Mouse (Mus musculus): ENCODE measurements around the gene Wdhd1. TPM values are rescaled to one million over a fixed set of nuclear protein-coding genes. Genes with fewer than 3 reads are reported as not detected.

Wdhd1 gene
- polyA plus RNA-seq, 1 experiment from 2014 or later, result 13.5 TPM

GRCm38 (mm10) chr14:47205270-47205972 lies 71.2 kb downstream of the Wdhd1 start:
- Histone ChIP-seq H3K4me2 (ENCODE audit: low read length) (no peak overlapping the region), H3K36me3 (ENCODE audit: control insufficient read depth, insufficient read depth, low read length) (no peaks in the 10 kb centered on the region), H3K27me3 (ENCODE audit: control insufficient read depth, insufficient read depth, low read length) (no peaks in the 10 kb centered on the region), H3K9ac (ENCODE audit: low read length) (no peak overlapping the region), H3K4me3 (ENCODE audit: control insufficient read depth in 1 of 2, insufficient read depth in 1 of 2, low read depth in 1 of 2, low read length in 2 of 2) (no peak overlapping the region), H3K9me3 (ENCODE audit: control insufficient read depth, low read length) (no peaks in the 10 kb centered on the region), H3K27ac (replicated peaks in 1 of 2; ENCODE audit: control insufficient read depth in 1 of 2, insufficient read depth in 1 of 2, low read depth in 2 of 2, low read length in 2 of 2) (no peak overlapping the region), H3K4me1 (ENCODE audit: control insufficient read depth in 2 of 2, insufficient read depth in 2 of 2, low read length in 2 of 2) (no peaks in the 10 kb centered on the region)
- WGBS, result 87% methylated on average over 5 of the region's 5 CpGs
- ATAC-seq (ENCODE audit: insufficient number of reproducible peaks, insufficient read depth, low FRiP score, low read depth), result no peak

GRCm38 (mm10) chr14:47197340-47197739 lies 79.3 kb downstream of the Wdhd1 start:
- Histone ChIP-seq H3K4me2 (ENCODE audit: low read length) (no peak overlapping the region), H3K4me3 (ENCODE audit: control insufficient read depth in 1 of 2, insufficient read depth in 1 of 2, low read depth in 1 of 2, low read length in 2 of 2) (no peak overlapping the region), H3K36me3 (ENCODE audit: control insufficient read depth, insufficient read depth, low read length) (no peaks in the 10 kb centered on the region), H3K27me3 (ENCODE audit: control insufficient read depth, insufficient read depth, low read length) (no peaks in the 10 kb centered on the region), H3K4me1 (ENCODE audit: control insufficient read depth in 2 of 2, insufficient read depth in 2 of 2, low read length in 2 of 2) (no peaks in the 10 kb centered on the region), H3K9me3 (ENCODE audit: control insufficient read depth, low read length) (no peaks in the 10 kb centered on the region), H3K9ac (ENCODE audit: low read length) (no peak overlapping the region), H3K27ac (replicated peaks in 1 of 2; ENCODE audit: control insufficient read depth in 1 of 2, insufficient read depth in 1 of 2, low read depth in 2 of 2, low read length in 2 of 2) (no peak overlapping the region)
- no peak for ATAC-seq (ENCODE audit: insufficient number of reproducible peaks, insufficient read depth, low FRiP score, low read depth)
- whole genome bisulfite sequencing, result 90% methylated on average over 3 of the region's 3 CpGs

- H3K27me3 ChIP-seq (ENCODE audit: control insufficient read depth, insufficient read depth, low read length), result no peaks in the 10 kb centered on the region
- H3K9me3 ChIP-seq (ENCODE audit: control insufficient read depth, low read length), result no peaks in the 10 kb centered on the region
- no peaks in the 10 kb centered on the region for H3K36me3 ChIP-seq (ENCODE audit: control insufficient read depth, insufficient read depth, low read length)
- no peak overlapping the region for H3K4me2 ChIP-seq (ENCODE audit: low read length)
- WGBS, result 72% methylated on average over 8 of the region's 8 CpGs
- H3K4me1 ChIP-seq (ENCODE audit: control insufficient read depth in 2 of 2, insufficient read depth in 2 of 2, low read length in 2 of 2), result no peaks in the 10 kb centered on the region
- H3K27ac ChIP-seq (replicated peaks in 1 of 2; ENCODE audit: control insufficient read depth in 1 of 2, insufficient read depth in 1 of 2, low read depth in 2 of 2, low read length in 2 of 2), result no peak overlapping the region
- no peak for ATAC-seq (ENCODE audit: insufficient number of reproducible peaks, insufficient read depth, low FRiP score, low read depth)
- H3K9ac ChIP-seq (ENCODE audit: low read length), result no peak overlapping the region
- H3K4me3 ChIP-seq (ENCODE audit: control insufficient read depth in 1 of 2, insufficient read depth in 1 of 2, low read depth in 1 of 2, low read length in 2 of 2), result no peak overlapping the region
Observed at GRCm38 (mm10) chr14:47196711-47197110, 79.9 kb downstream of the Wdhd1 start.

- 29% methylated on average over 4 of the region's 4 CpGs for WGBS
- no peak for ATAC-seq (ENCODE audit: insufficient number of reproducible peaks, insufficient read depth, low FRiP score, low read depth)
- no peaks in the 10 kb centered on the region for H3K36me3 ChIP-seq (ENCODE audit: control insufficient read depth, insufficient read depth, low read length)
- H3K27me3 ChIP-seq (ENCODE audit: control insufficient read depth, insufficient read depth, low read length), result no peaks in the 10 kb centered on the region
- H3K4me3 ChIP-seq (ENCODE audit: control insufficient read depth in 1 of 2, insufficient read depth in 1 of 2, low read depth in 1 of 2, low read length in 2 of 2), result no peak overlapping the region
- H3K4me2 ChIP-seq (ENCODE audit: low read length), result no peak overlapping the region
- H3K9ac ChIP-seq (ENCODE audit: low read length), result no peak overlapping the region
- no peaks in the 10 kb centered on the region for H3K9me3 ChIP-seq (ENCODE audit: control insufficient read depth, low read length)
- H3K27ac ChIP-seq (replicated peaks in 1 of 2; ENCODE audit: control insufficient read depth in 1 of 2, insufficient read depth in 1 of 2, low read depth in 2 of 2, low read length in 2 of 2), result no peak overlapping the region
- no peaks in the 10 kb centered on the region for H3K4me1 ChIP-seq (ENCODE audit: control insufficient read depth in 2 of 2, insufficient read depth in 2 of 2, low read length in 2 of 2)
Observed at GRCm38 (mm10) chr14:47194096-47194495, 82.6 kb downstream of the Wdhd1 start.

GRCm38 (mm10) chr14:47193506-47193905 lies 83.2 kb downstream of the Wdhd1 start:
- ATAC-seq (ENCODE audit: insufficient number of reproducible peaks, insufficient read depth, low FRiP score, low read depth), result no peak
- no peak overlapping the region for H3K9ac ChIP-seq (ENCODE audit: low read length)
- whole genome bisulfite sequencing, result 77% methylated on average over 6 of the region's 6 CpGs
- no peaks in the 10 kb centered on the region for H3K9me3 ChIP-seq (ENCODE audit: control insufficient read depth, low read length)
- no peaks in the 10 kb centered on the region for H3K27me3 ChIP-seq (ENCODE audit: control insufficient read depth, insufficient read depth, low read length)
- H3K27ac ChIP-seq (replicated peaks in 1 of 2; ENCODE audit: control insufficient read depth in 1 of 2, insufficient read depth in 1 of 2, low read depth in 2 of 2, low read length in 2 of 2), result no peak overlapping the region
- no peak overlapping the region for H3K4me3 ChIP-seq (ENCODE audit: control insufficient read depth in 1 of 2, insufficient read depth in 1 of 2, low read depth in 1 of 2, low read length in 2 of 2)
- no peaks in the 10 kb centered on the region for H3K36me3 ChIP-seq (ENCODE audit: control insufficient read depth, insufficient read depth, low read length)
- no peak overlapping the region for H3K4me2 ChIP-seq (ENCODE audit: low read length)
- peaks cover under 1% of the 10 kb centered on the region in 2 experiments; a peak in 3 of 4 replicates for H3K4me1 ChIP-seq (ENCODE audit: control insufficient read depth in 2 of 2, insufficient read depth in 2 of 2, low read length in 2 of 2)

GRCm38 (mm10) chr14:47191861-47192260 lies 84.8 kb downstream of the Wdhd1 start:
- no peak for ATAC-seq (ENCODE audit: insufficient number of reproducible peaks, insufficient read depth, low FRiP score, low read depth)
- Histone ChIP-seq H3K27me3 (ENCODE audit: control insufficient read depth, insufficient read depth, low read length) (no peaks in the 10 kb centered on the region), H3K4me2 (ENCODE audit: low read length) (no peak overlapping the region), H3K4me3 (ENCODE audit: control insufficient read depth in 1 of 2, insufficient read depth in 1 of 2, low read depth in 1 of 2, low read length in 2 of 2) (no peak overlapping the region), H3K9me3 (ENCODE audit: control insufficient read depth, low read length) (no peaks in the 10 kb centered on the region), H3K9ac (ENCODE audit: low read length) (no peak overlapping the region), H3K27ac (replicated peaks in 1 of 2; ENCODE audit: control insufficient read depth in 1 of 2, insufficient read depth in 1 of 2, low read depth in 2 of 2, low read length in 2 of 2) (no peak overlapping the region), H3K4me1 (ENCODE audit: control insufficient read depth in 2 of 2, insufficient read depth in 2 of 2, low read length in 2 of 2) (peaks cover 2 to 3% of the 10 kb centered on the region in 2 experiments; a peak in 3 of 4 replicates), H3K36me3 (ENCODE audit: control insufficient read depth, insufficient read depth, low read length) (no peaks in the 10 kb centered on the region)
- WGBS, result 44% methylated on average over 5 of the region's 5 CpGs

Other genes starting within 250 kb of the Wdhd1 start
- 5.7 and 6.6 TPM in 2 replicates for gene Gch1, start 87.4 kb downstream of the Wdhd1 start, polyA plus RNA-seq (2014; fragmentation: Nextera tagmentation; extraction: Ambion mirVana)
- gene Socs4, start 74 bp upstream of the Wdhd1 start, polyA plus RNA-seq (2014; fragmentation: Nextera tagmentation; extraction: Ambion mirVana), result 2.9 and 3.4 TPM in 2 replicates
- 51.6 and 53.8 TPM in 2 replicates for gene Mapk1ip1l, start 21.4 kb upstream of the Wdhd1 start, polyA plus RNA-seq (2014; fragmentation: Nextera tagmentation; extraction: Ambion mirVana)
- 6.4 and 17.5 TPM in 2 replicates for gene Lgals3, start 90.9 kb upstream of the Wdhd1 start, polyA plus RNA-seq (2014; fragmentation: Nextera tagmentation; extraction: Ambion mirVana)
- gene Dlgap5, start 141.6 kb upstream of the Wdhd1 start, polyA plus RNA-seq (2014; fragmentation: Nextera tagmentation; extraction: Ambion mirVana), result 28.6 and 35.7 TPM in 2 replicates
- 16.4 and 17.8 TPM in 2 replicates for gene Fbxo34, start 173.6 kb upstream of the Wdhd1 start, polyA plus RNA-seq (2014; fragmentation: Nextera tagmentation; extraction: Ambion mirVana)

Measured in heart, embryonic 14.5 days (tissue).